Mouse (Mus musculus): ENCODE results near the gene Gm6169. TPM values are rescaled to one million over a fixed set of nuclear protein-coding genes. Genes with fewer than 3 reads are reported as not detected.

Gm6169 gene
- 0.27 TPM for polyA plus RNA-seq (2014; fragmentation: Illumina TruSeq; extraction: RNeasy Lipid Tissue Mini Kit (QIAGEN cat#74804); ENCODE audit: low read depth, low replicate concordance)

DNA sequence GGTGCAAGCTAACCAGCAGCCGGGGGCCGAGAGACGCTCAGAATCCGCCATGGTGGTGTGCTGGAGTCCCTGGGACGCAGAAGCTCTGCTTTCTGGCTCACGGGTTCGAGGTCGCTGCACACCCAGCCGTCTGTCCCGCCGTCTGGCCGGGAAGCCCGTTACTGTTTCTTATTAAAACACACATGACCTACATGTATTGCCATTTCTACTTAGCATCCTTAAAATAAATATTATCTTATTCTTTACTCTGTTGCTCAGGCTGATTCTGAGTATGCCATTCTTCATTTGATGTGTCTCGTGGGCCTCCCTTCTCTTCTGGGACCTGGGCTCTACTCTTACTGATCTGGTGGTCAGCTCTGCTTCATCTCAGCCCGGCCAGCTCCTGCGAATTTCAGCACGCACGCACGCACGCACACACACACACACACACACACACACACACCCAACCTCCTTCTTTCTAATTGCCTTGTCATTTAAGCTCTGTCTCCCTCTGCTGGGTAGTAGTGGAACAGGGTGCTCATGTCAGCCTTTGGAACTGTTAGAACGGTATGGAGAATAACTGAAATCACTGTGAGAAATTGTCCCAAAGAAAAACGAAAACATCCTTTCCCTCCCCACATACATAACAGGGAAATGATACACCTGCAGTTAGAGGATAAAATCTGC lies at the start of gene Gm6169:
Gm6169 (minus strand) TSS at position 51 of the 666 bp plus-strand sequence.

DNA sequence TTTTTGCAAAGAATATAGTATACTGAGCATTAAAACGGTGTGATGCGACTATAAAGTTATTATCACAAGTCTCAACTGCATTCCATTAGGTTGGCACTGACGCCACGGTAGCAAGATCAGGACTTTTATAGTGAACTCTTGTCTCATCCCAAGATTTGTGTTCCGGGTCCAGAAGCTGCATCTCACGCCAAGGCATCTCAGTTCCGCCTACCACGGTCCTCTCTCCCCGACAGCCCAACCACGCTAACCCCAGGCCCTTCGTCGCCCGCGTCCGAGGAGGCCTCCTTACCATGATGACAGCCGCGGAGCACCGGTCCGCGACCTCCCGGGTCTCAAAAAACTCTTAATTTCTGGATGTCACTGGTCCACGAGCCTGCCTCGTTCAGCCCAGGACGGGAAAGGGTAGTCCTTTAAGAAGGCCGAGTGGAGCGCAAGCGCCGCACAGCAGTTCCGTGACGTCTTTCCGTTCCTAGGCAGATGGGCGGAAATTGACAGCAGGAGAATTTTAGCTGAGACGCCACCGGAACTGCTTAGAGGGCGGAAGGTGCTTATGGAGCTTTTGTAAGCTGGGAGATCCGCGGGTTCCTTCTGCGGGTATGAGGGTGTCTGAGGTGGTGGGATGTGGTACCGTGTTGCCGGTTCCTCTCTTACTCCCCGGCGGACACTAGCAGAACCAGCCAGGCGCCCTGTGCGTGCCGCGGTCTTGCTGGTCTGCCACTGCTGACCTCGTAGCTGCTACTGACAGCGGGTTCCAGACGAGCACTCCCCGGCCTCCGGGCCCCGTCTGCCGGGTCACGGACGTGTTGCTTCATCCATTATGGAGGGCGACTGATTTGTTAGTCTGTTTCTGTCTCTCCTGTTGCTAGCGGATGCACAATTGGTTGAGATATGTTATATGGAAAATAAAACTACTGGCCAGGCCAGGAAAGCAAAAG lies 38.7 kb upstream of the Gm6169 start, which contains the start of the genes Gfm2 and Nsa2:
Gfm2 (plus strand) TSS at position 472 of the 935 bp plus-strand sequence.
Nsa2 (minus strand) TSS at position 472 of the 935 bp plus-strand sequence.

DNA sequence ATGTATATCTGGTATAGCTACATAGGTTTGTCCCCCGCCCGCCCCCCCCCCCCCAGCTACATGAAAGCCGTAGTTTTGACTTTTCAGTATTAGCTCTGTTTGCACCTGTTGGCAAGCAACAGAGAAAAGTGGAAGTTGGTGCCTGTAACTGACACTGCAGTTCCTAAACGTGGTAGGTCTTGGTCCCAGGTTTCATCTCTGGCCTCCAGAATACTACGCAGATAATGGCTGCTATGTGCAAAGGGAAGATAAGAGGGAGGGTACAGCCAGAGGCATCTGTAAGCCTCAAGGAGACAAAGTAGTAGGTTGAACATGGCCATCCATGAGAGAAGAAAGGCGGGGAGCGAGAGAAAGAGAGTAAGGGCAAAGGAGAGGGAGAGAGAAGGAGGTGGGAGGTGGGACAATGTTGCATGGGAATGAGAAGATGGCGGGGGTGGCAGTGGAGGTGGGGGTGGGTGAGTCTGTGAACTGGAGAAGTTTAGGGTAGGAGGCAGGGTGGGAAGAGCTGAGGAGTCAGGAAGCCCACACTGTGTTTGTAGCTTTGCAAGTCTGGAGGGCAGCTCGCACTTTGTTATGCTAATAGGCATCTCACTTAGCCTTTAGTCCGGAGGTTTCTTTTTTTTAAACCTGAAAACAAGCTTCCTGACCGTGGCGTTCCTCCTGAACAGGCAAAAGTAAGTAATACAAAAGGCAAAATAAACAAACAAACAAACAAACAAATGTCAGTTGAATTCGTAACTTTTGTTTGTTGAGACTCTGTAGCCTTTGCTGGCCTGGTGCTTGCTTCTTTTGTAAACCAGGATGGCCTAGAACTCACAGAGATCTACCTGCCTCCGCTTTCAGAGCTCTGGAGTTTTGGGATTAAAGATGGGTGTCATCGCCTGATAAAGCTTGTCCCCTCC lies 32.1 kb downstream of the Gm6169 start, which contains the start of gene Fam169a:
Fam169a (plus strand) TSS at position 638 of the 902 bp plus-strand sequence.

Other genes starting within 250 kb of the Gm6169 start
- gene Gcnt4, start 174.5 kb downstream of the Gm6169 start, polyA plus RNA-seq (2014; fragmentation: Illumina TruSeq; extraction: RNeasy Lipid Tissue Mini Kit (QIAGEN cat#74804); ENCODE audit: low read depth, low replicate concordance): 3.0 TPM
- 728 TPM for gene 1700029F12Rik, start 64.9 kb downstream of the Gm6169 start, polyA plus RNA-seq (2014; fragmentation: Illumina TruSeq; extraction: RNeasy Lipid Tissue Mini Kit (QIAGEN cat#74804); ENCODE audit: low read depth, low replicate concordance)
- gene Fam169a, start 32.0 kb downstream of the Gm6169 start, polyA plus RNA-seq (2014; fragmentation: Illumina TruSeq; extraction: RNeasy Lipid Tissue Mini Kit (QIAGEN cat#74804); ENCODE audit: low read depth, low replicate concordance): 34.7 TPM
- gene Gfm2, start 38.7 kb upstream of the Gm6169 start, polyA plus RNA-seq (2014; fragmentation: Illumina TruSeq; extraction: RNeasy Lipid Tissue Mini Kit (QIAGEN cat#74804); ENCODE audit: low read depth, low replicate concordance): 36.6 TPM
- gene Nsa2, start 38.7 kb upstream of the Gm6169 start, polyA plus RNA-seq (2014; fragmentation: Illumina TruSeq; extraction: RNeasy Lipid Tissue Mini Kit (QIAGEN cat#74804); ENCODE audit: low read depth, low replicate concordance): 132 TPM
- 9.5 TPM for gene Hexb, start 99.1 kb upstream of the Gm6169 start, polyA plus RNA-seq (2014; fragmentation: Illumina TruSeq; extraction: RNeasy Lipid Tissue Mini Kit (QIAGEN cat#74804); ENCODE audit: low read depth, low replicate concordance)
- gene Enc1, start 141.9 kb upstream of the Gm6169 start, polyA plus RNA-seq (2014; fragmentation: Illumina TruSeq; extraction: RNeasy Lipid Tissue Mini Kit (QIAGEN cat#74804); ENCODE audit: low read depth, low replicate concordance): 11.1 TPM